Mouse (Mus musculus) thymus, postnatal 4 days (tissue): ENCODE results near the gene Ttc17.
A peak's percentile ranks its signal among the peaks of the same experiment; 100 is the strongest.
"Not testable (repeated sequence)": the region's sequence is repeated elsewhere in the genome, so short reads cannot be mapped to it uniquely, and the experiment has no call there.

Source experiments
- DNase-seq: peaks from one replicate; pipeline ENCODE4 v3.0.0; 2021

Ttc17 gene

GRCm38 (mm10) chr2:94406083-94406957 is at the start of gene Ttc17:
Gene Ttc17, minus strand, starts transcription at chr2:94406689.
- DNase-seq = peak; percentile 92

- DNase-seq = no peak
Observed at GRCm38 (mm10) chr2:94449643-94450042, 43.2 kb upstream of the Ttc17 start.

- DNase-seq = no peak
Observed at GRCm38 (mm10) chr2:94436952-94437351, 30.5 kb upstream of the Ttc17 start.

GRCm38 (mm10) chr2:94435481-94435880 is 29.0 kb upstream of the Ttc17 start:
- no peak for DNase-seq

GRCm38 (mm10) chr2:94434833-94435232 is 28.3 kb upstream of the Ttc17 start:
- DNase-seq = no peak

GRCm38 (mm10) chr2:94432214-94432613 is 25.7 kb upstream of the Ttc17 start:
- no peak for DNase-seq

GRCm38 (mm10) chr2:94428456-94428855 is 22.0 kb upstream of the Ttc17 start:
- no peak for DNase-seq

- no peak for DNase-seq
Observed at GRCm38 (mm10) chr2:94407441-94407840, 952 bp upstream of the Ttc17 start.

- DNase-seq = peak; percentile 26
Observed at GRCm38 (mm10) chr2:94407021-94407420, 532 bp upstream of the Ttc17 start.

- peak; percentile 45 for DNase-seq
Observed at GRCm38 (mm10) chr2:94405397-94406082, 949 bp downstream of the Ttc17 start.

GRCm38 (mm10) chr2:94404512-94405240 is 1.8 kb downstream of the Ttc17 start:
- no peak for DNase-seq

- no peak for DNase-seq
Observed at GRCm38 (mm10) chr2:94402561-94402960, 3.9 kb downstream of the Ttc17 start.

GRCm38 (mm10) chr2:94402096-94402495 is 4.4 kb downstream of the Ttc17 start:
- no peak for DNase-seq

GRCm38 (mm10) chr2:94401006-94401405 is 5.5 kb downstream of the Ttc17 start:
- DNase-seq = no peak

- no peak for DNase-seq
Observed at GRCm38 (mm10) chr2:94398138-94398970, 8.1 kb downstream of the Ttc17 start.

- no peak for DNase-seq
Observed at GRCm38 (mm10) chr2:94397453-94397852, 9.0 kb downstream of the Ttc17 start.

- DNase-seq = no peak
Observed at GRCm38 (mm10) chr2:94396325-94396724, 10.2 kb downstream of the Ttc17 start.

GRCm38 (mm10) chr2:94391127-94391526 is 15.4 kb downstream of the Ttc17 start:
- not testable (repeated sequence) for DNase-seq

- DNase-seq = no peak
Observed at GRCm38 (mm10) chr2:94389000-94389399, 17.5 kb downstream of the Ttc17 start.

GRCm38 (mm10) chr2:94387846-94388245 is 18.6 kb downstream of the Ttc17 start:
- no peak for DNase-seq

- not testable (repeated sequence) for DNase-seq
Observed at GRCm38 (mm10) chr2:94384483-94384882, 22.0 kb downstream of the Ttc17 start.

GRCm38 (mm10) chr2:94381057-94381647 is 25.3 kb downstream of the Ttc17 start:
- DNase-seq = no peak
